Mouse (Mus musculus) midbrain, embryonic 14.5 days (tissue): ENCODE data around the gene Znfx1. TPM values are rescaled to one million over a fixed set of nuclear protein-coding genes. Genes with fewer than 3 reads are reported as not detected.
"Not testable (repeated sequence)": the region's sequence is repeated elsewhere in the genome, so short reads cannot be mapped to it uniquely, and the experiment has no call there.

ENCODE experiments used
- ATAC-seq: fragments of 200-750 bp; cut with Nextera tagmentation; 2 replicates; pipeline ENCODE4 v1.8.0; 2017; ENCODE audit warnings: moderate number of reproducible peaks, moderate library complexity; ENCODE audit not compliant: low FRiP score, low TSS enrichment
- DNase-seq: peaks from one replicate; pipeline ENCODE4 v3.0.0-alpha.2; 2015
- H3K27ac ChIP-seq: fragments of 300-500 bp; sonication (generic); replicated peaks from 2 replicates; pipeline ENCODE4 v1.5.1; 2014; ENCODE audit warnings: mild to moderate bottlenecking, low read depth, low read length, moderate library complexity
- H3K27me3 ChIP-seq: fragments of 300-500 bp; sonication (generic); 2 replicates; pipeline ENCODE4 v1.6.1; 2014; ENCODE audit warnings: low read length, control low read depth, mixed read lengths; ENCODE audit not compliant: control insufficient read depth, insufficient read depth
- H3K36me3 ChIP-seq: fragments of 300-500 bp; sonication (generic); 2 replicates; pipeline ENCODE4 v1.6.1; 2014; ENCODE audit warnings: low read length, control low read depth; ENCODE audit not compliant: control insufficient read depth, insufficient read depth
- H3K4me1 ChIP-seq: fragments of 300-500 bp; sonication (generic); 2 replicates; pipeline ENCODE4 v1.6.1; 2014; ENCODE audit warnings: mild to moderate bottlenecking, antibody characterized with exemption, low read length, control low read depth; ENCODE audit not compliant: control insufficient read depth, insufficient read depth
- H3K4me2 ChIP-seq: fragments of 300-500 bp; sonication (generic); 2 replicates; pipeline ENCODE4 v1.6.1; 2014; ENCODE audit warnings: mild to moderate bottlenecking, low read length, moderate library complexity
- H3K4me3 ChIP-seq: fragments of 300-500 bp; sonication (generic); replicated peaks from 2 replicates; pipeline ENCODE4 v1.5.1; 2014; ENCODE audit warnings: low read depth, low read length
- H3K9ac ChIP-seq: fragments of 300-500 bp; sonication (generic); replicated peaks from 2 replicates; pipeline ENCODE4 v1.6.1; 2014; ENCODE audit warnings: mild to moderate bottlenecking, low read length, moderate library complexity
- H3K9me3 ChIP-seq: fragments of 300-500 bp; sonication (generic); 2 replicates; pipeline ENCODE4 v1.6.1; 2016; ENCODE audit warnings: low read length, control low read depth, mixed read lengths; ENCODE audit not compliant: control insufficient read depth
- WGBS: fragments of 180-500 bp; shearing (Covaris S2); extraction: QIAGEN DNeasy Blood & Tissue Kit; methylation state at CpG from one replicate; pipeline ENCODE4 v1.1.7; 2014; 5-methylcytosine and 5-hydroxymethylcytosine counted together
- polyA plus RNA-seq: library from polyadenylated mRNA; unstranded; fragments of >200 nt; fragmentation: Nextera tagmentation; extraction: Ambion mirVana; gene quantifications from 2 replicates; pipeline ENCODE4 v1.2.1, GENCODE M21; 2014

Gene Znfx1
- polyA plus RNA-seq, 1 experiment from 2014 or later = 8.9 TPM

DNA sequence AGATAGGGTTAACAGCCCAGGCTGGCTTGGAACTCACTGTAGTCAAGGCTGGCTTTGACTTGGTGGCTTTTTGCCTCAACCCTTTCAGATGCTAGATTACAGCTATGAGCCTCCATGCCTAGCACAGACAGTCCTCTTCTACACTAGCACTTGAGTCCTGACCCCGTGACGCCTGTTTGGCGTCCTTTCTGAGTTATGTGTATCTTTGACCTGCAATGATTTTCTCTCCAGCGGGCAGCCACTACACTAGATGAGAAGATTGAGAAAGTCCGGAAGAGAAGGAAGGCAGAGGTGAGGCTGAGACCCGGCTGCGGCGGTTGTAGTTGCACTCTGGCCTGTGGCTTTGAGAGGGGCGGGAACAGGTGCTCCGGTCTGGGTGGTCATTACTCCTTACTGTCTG is 43.4 kb downstream of the Znfx1 start:
- H3K4me2 ChIP-seq = no peak overlapping the region
- no peaks in the 10 kb centered on the region for H3K27me3 ChIP-seq
- no peak for ATAC-seq
- WGBS = 96% methylated on average over 10 of the region's 10 CpGs
- H3K4me3 ChIP-seq = no peak overlapping the region
- no peak for DNase-seq
- H3K9me3 ChIP-seq = no peaks in the 10 kb centered on the region
- no peak overlapping the region for H3K27ac ChIP-seq
- no peak overlapping the region for H3K9ac ChIP-seq
- peaks cover 11% of the 10 kb centered on the region for H3K4me1 ChIP-seq
- H3K36me3 ChIP-seq = peaks cover 60% of the 10 kb centered on the region

DNA sequence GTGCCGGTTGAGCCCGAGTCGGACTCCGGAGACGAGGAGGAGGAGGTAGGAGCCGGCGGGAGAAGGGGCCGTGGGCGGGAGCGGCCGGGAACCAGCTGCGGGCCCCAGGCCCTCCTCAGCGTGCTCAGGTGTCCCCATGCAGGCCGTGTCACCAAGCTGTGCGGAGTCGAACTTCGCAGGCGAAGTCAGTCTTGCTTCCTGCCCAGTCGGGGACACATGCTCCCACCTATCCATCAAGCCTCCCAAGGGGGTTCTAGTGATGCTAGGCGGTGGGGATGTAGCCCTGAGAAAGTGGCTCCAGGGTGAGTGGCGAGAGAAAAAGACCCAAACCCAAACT is 47.5 kb downstream of the Znfx1 start:
- Histone ChIP-seq H3K9me3 (no peaks in the 10 kb centered on the region), H3K36me3 (peaks cover 26% of the 10 kb centered on the region), H3K27me3 (no peaks in the 10 kb centered on the region), H3K9ac (peak overlapping the region; percentile 71), H3K4me3 (peak overlapping the region; percentile 92), H3K4me2 (peak overlapping the region; percentile 76), H3K4me1 (peaks cover 11% of the 10 kb centered on the region), H3K27ac (0 out of 2 replicates have a peak overlapping the region, but pooled peaks have one; percentile 32)
- peak; percentile 75 for ATAC-seq
- under 1% methylated on average over 21 of the region's 21 CpGs for WGBS
- no peak for DNase-seq

DNA sequence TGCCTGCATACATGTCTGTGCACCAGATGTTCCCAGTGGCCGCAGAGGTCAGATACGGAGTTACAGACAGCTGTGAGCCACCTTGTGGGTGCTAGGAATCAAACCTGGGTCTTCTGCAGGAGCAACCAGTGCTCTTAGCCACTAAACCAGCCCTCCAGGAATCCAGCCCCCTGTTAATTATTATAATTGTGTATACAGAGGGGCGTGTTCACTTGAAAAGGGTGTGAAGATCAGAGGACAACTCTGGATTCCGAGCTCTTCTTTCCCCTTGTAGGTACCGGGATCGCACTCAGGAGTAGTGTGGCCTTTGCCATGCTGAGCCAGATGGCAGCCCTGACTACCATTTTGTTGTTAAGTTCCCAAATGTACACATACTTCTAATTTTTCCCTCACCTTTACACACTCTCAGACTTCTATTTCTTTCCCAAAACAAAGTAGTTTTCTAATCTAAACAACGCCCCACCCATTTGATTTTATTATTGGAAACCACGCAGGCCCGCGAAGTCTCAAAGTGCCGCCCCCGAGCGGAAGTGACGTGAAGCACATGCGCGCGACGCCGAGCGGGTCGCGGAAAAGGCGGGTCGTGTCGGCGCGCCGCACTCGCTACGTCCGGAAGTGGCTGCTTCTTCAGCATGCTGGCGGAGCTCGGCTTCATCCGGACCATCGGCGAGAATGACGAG is 48.0 kb downstream of the Znfx1 start, which contains the start of gene Ddx27:
Ddx27 (plus strand) TSS at position 492 of the 680 bp plus-strand sequence.
- peak within 1 kb of the TSS; percentile 77 for H3K27ac ChIP-seq
- peak; percentile 98 for DNase-seq
- H3K4me3 ChIP-seq = peak within 1 kb of the TSS; percentile 92
- H3K4me2 ChIP-seq = peak within 1 kb of the TSS; percentile 76
- peak; percentile 89 for ATAC-seq
- H3K9ac ChIP-seq = peak within 1 kb of the TSS; percentile 71
- no peaks in the 10 kb centered on the region for H3K9me3 ChIP-seq
- peaks cover 11% of the 10 kb centered on the region for H3K4me1 ChIP-seq
- H3K36me3 ChIP-seq = peaks cover 21% of the 10 kb centered on the region
- 2% methylated on average over 37 of the region's 37 CpGs for WGBS
- no peaks in the 10 kb centered on the region for H3K27me3 ChIP-seq

DNA sequence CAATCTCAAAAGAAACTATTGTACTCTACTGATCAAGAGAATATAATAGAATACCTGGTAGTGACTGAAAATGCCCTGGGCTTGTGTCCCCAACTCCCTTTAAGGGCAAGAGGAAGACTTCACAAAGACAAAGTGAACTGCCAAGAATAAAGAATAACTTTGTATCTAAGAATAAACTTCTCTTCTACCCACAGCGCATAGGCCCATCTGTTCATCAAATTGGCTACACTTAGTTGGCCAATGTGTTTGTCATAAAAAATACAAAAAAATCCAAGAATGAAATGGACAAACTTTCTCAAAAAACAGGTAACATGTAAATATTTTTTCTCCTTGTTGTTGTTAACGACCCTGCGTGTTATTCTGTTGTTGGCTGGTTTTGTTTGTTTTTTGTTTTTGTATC is 52.3 kb downstream of the Znfx1 start:
- Histone ChIP-seq H3K9ac (no peak overlapping the region), H3K4me3 (no peak overlapping the region), H3K27ac (no peak overlapping the region), H3K36me3 (no peaks in the 10 kb centered on the region), H3K4me2 (no peak overlapping the region), H3K4me1 (peaks cover under 1% of the 10 kb centered on the region; the same call in 1 of the 2 replicates), H3K9me3 (no peaks in the 10 kb centered on the region), H3K27me3 (no peaks in the 10 kb centered on the region)
- DNase-seq (no peak), ATAC-seq (no peak)
- WGBS = 88% methylated on average over 3 of the region's 3 CpGs

DNA sequence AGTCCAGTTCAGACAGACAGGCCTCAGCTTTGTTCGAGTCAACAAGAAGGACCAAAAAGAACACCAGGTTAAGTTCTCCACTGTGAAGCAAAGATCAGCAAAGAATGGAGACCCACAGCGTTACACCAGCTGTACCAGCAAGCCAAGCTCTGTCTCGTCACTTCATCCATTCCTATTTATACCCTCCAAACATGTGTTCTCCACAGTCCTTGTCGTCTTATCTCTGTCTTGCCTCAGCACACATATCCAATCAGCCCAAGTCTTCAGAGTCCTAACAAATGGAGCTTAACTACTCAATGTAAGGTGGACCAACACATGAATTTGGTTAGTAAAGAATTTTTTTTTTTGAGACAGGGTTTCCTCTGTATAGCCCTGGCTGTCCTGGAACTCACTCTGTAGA is 53.3 kb downstream of the Znfx1 start:
- no peak overlapping the region for H3K27ac ChIP-seq
- no peaks in the 10 kb centered on the region for H3K36me3 ChIP-seq
- H3K9me3 ChIP-seq = no peaks in the 10 kb centered on the region
- H3K4me2 ChIP-seq = no peak overlapping the region
- DNase-seq (no peak), ATAC-seq (no peak)
- H3K4me3 ChIP-seq = no peak overlapping the region
- no peaks in the 10 kb centered on the region for H3K4me1 ChIP-seq
- WGBS = 78% methylated on average over 4 of the region's 4 CpGs
- H3K9ac ChIP-seq = no peak overlapping the region
- H3K27me3 ChIP-seq = no peaks in the 10 kb centered on the region

DNA sequence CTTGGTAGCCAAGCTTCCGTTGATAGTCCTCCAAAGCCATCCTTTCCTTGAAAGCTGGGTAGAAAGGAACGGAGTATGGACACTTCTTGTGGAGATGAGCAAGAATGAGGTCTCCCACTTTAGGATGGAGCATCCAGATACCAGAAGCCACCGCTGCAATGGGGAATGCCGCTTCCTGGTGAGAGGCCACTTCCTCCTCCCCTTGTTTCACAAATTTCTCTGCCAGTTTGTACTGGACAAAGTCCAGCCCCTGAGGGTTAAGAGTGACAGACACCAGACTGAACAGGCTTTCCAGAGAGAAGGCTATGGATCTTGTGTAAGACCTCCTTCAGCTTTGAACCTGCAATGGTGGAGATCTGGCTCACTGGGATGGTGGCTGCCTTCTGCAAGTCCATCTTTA is 55.2 kb downstream of the Znfx1 start:
- not testable (repeated sequence) for H3K27me3 ChIP-seq, H3K36me3 ChIP-seq, H3K27ac ChIP-seq, H3K4me3 ChIP-seq, H3K9me3 ChIP-seq, H3K4me2 ChIP-seq, H3K9ac ChIP-seq, DNase-seq, ATAC-seq, H3K4me1 ChIP-seq
- WGBS = 95% methylated on average over 4 of the region's 4 CpGs

DNA sequence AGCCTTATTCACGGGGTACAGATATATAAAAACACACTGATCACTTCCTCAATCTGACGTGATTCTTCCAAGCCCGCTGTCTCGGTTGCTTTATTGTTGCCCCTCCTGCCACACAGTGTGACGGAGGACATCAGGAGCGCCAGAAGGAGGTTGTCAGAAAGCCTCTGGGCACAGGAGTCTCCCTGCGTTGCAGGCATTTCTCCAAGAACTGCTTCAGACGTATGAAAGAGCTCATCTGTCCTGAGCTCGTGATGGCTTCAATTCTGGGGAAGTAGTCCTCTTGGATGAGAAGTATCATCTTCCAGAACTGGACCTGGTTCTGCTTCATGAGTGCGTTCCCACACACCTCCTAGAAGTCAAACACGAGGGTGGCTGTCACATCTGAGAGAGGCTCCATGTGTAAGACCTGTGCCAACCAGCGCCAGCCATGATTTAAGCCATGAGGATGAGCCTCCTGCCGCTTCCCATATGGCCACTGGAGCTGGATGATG is 55.8 kb downstream of the Znfx1 start:
- no peak overlapping the region for H3K27ac ChIP-seq
- H3K4me1 ChIP-seq = no peaks in the 10 kb centered on the region
- no peak overlapping the region for H3K4me2 ChIP-seq
- ATAC-seq = no peak
- H3K9ac ChIP-seq = no peak overlapping the region
- 71% methylated on average over 13 of the region's 13 CpGs for WGBS
- H3K27me3 ChIP-seq = no peaks in the 10 kb centered on the region
- DNase-seq = no peak
- no peak overlapping the region for H3K4me3 ChIP-seq
- H3K36me3 ChIP-seq = no peaks in the 10 kb centered on the region
- H3K9me3 ChIP-seq = no peaks in the 10 kb centered on the region

DNA sequence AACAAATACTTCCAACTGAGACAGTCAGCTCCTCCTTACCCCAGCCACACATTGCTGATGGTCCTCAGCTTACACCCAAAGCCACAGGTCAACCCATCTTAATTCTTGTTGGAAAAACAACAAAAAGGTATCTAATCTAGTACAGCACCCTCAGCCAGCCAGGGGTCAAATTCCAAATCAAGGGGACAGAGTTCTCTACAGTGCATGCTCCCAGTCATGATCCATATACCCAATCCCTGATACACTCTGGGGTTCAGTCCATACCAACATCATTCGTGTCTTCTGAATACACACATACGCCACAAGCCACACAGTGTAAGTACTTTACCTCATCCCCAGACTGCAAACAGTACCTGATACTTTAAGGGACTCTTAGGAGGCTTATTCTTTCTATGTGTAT is 56.5 kb downstream of the Znfx1 start:
- Histone ChIP-seq H3K9me3 (no peaks in the 10 kb centered on the region), H3K36me3 (no peaks in the 10 kb centered on the region), H3K9ac (no peak overlapping the region), H3K4me2 (no peak overlapping the region), H3K4me1 (no peaks in the 10 kb centered on the region), H3K27me3 (no peaks in the 10 kb centered on the region), H3K4me3 (no peak overlapping the region), H3K27ac (no peak overlapping the region)
- no peak for ATAC-seq
- no peak for DNase-seq
- 95% methylated on average over 2 of the region's 2 CpGs for WGBS
